Mouse (Mus musculus): ENCODE results near the gene Eif4a2. TPM values are rescaled to one million over a fixed set of nuclear protein-coding genes. Genes with fewer than 3 reads are reported as not detected.
A peak's percentile ranks its signal among the peaks of the same experiment; 100 is the strongest.
"Not testable (repeated sequence)": the region's sequence is repeated elsewhere in the genome, so short reads cannot be mapped to it uniquely, and the experiment has no call there.

Eif4a2 gene
- 100 to 1,000 TPM; 379 to 387 TPM for total RNA-seq (2021)

DNA sequence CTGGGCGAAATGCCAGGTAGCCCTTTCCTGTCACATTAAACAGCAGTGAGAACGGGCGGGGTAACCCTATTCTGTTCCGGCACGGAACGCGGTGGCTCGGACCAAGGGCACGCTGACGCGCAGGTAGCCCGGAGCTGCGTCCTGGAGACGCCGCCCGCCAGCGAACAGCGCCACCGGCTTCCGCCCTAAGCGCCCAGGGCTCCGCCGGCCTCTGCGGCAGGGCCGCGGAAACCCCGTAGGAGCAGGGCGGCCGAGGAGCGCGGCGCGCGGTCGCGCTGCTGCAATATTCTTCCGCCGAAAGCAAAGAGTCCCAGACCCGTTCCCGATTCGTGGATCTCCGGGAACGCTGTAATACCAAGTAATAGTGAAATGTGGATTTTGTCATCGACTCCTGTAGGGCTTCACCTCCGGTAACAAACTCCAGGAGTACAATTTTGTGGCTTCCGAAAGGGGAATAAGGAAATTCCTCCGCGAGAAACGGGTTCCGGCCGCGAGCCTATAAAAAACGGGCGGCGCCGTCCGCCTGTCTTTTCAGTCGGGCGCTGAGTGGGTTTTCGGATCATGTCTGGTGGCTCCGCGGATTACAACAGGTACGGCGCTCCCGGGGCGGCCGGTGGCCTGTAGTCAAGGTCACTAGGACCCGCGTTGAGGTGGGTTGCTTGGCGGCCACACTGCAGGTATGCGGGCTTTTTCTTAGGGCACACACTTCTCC is at the start of gene Eif4a2:
Gene Eif4a2, plus strand, starts transcription at position 214 of the 712 bp plus-strand sequence.
- DNase-seq: peak; percentile 93 to 98
- intact Hi-C loops (cut with DNase I): loop anchor here (1.0 to 5.0 kb wide), 3 partner anchors 20 to 840 kb away; partner anchors contain the start of genes Dnajb11, Rfc4, Tbccd1 and Tra2b

DNA sequence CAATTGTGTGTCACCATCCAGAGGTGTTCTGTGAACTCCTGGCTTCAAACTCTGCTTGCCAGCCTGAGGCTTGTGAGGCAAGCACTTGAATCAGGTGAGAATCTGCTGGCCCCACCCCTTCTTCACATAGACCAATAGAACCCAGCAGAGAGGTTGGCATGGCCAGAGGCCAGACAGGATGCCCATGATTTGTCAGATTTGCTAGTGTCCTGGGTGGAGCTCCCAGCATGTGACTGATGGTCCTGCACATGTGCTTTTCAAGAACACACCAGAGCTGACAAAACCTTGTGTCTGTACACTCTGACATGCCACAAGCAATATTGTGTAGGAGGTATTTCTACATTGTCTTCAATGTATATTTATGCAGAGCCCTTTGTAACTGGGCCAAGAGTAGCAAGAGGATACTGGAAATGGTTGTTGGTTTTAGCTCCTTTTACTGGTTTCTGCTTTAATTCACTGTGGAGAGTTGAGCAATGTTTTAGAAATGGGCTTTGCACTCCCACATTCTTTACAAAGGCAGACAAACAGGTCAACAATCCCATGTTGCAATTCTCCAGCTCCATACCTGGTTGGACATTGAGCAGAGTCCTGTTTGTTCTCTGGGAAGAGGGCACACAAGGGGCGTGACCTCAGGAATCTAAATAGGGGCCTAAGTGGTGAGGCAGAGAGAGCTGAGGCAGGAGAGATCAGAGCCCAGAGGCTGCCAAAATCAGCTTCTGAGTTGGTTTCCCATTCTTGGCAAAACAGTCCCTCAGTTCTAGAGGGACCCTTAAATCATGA is 49.4 kb upstream of the Eif4a2 start, which contains the start of gene Kng1:
Gene Kng1, plus strand, starts transcription at position 198 of the 780 bp plus-strand sequence.
- not testable (repeated sequence) for DNase-seq
- intact Hi-C loops (cut with DNase I): loop anchor here (2.0 kb wide), 1 partner anchor 31 kb away; no protein-coding TSS in a partner anchor

DNA sequence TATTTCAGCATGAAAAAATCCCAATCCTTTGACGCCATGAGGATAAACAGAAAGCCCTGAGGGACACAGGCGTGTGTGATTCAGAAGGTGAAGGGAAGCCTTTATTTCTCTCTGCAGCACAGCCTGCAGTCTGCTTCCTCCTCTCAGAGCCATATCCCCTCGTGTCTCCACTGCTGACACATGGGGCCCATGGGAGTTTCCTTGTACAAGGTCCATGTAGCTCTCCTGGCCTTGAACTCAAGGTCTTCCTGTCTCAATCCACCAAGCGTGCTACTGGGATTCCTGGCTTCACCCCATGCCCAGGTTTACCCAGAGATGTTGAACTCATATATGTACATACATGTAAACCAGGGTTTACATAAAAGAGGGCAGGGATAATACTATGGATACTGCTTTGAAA is 47.6 kb upstream of the Eif4a2 start:
- intact Hi-C loops (cut with DNase I): loop anchor here (2.0 kb wide), 1 partner anchor 33 kb away; no protein-coding TSS in a partner anchor
- not testable (repeated sequence) for DNase-seq

DNA sequence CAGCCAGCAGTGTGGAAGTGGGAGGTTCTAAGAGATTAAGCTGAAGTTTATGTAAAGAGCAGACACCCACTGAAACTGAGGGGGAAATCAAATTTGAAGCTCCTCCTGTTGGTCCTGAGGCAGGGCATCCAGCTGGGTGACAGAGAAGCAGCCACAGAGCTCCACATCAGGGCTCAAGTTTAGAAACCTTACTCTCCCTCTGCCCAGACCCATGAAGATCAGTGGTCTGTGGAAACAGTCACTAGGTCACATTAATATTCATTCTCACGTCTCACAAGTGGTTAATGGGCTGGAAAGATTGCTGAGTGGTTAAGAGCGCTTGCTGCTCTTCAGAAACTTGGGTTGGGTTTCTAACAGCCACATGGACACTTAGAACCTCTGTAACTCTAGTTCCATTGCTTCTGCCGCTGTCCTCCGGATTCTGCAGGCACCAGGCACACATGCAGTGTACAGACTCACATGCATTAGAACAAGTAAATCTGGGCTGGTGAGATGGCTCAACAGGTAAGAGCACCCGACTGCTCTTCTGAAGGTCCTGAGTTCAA is 46.4 kb upstream of the Eif4a2 start:
- DNase-seq; intact Hi-C loops (cut with DNase I): not testable (repeated sequence)

DNA sequence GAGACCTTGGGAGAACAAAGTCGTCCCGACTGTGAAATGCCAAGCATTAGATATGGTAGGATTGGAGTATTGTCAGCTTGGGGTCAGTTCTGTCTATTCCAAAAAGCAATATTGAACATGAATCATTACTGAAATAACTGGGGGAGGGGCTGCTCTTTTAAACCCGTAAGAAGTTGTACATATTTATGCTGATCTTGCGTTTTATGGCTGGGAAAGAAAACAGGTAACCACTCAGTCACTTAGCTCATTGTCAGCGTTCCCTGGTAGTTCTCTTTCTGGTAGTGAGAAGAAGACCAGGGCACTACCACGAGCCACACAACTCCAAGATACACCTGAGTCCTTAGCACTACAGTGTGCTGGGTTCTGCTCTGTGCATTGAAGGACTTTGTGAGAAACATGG is 29.7 kb upstream of the Eif4a2 start:
- DNase-seq; intact Hi-C loops (cut with DNase I): not testable (repeated sequence)

DNA sequence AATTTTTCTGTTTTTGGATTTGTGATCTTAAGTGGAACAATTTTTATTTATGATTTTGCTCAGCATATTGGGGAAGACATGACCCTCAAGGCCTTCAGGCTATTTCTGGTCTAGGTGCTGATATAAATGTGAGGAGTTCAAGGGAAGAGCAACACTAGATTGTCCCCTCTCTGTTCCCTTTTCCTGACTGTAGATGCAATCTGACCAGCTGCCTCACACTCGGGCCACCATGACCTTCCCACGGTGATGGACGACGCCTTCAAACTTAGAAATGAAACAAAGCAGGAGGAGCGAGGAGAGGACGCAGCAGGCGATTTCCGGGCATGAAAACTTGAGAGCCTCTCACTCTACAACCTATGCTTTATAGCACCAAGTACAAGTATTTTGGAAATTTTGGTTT is 20.1 kb upstream of the Eif4a2 start:
- intact Hi-C loops (cut with DNase I): loop anchor here (1.0 to 5.0 kb wide), 2 partner anchors 48 to 315 kb away; no protein-coding TSS in a partner anchor
- not testable (repeated sequence) for DNase-seq

DNA sequence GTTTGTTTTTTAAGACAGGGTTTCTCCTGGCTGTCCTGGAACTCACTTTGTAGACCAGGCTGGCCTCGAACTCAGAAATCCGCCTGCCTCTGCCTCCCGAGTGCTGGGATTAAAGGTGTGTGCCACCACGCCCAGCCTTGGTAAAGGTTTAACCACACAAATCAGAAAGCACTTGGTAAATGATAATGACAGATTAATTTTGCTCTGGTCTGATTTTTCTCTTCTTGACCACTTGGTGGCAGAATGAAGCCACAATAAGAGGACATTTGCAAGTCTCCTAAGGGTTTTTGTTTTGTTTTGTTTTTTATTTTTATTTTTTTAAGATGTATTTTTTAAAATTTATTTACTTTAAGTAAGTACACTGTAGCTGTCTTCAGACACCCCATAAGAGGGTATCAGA is 19.5 kb upstream of the Eif4a2 start:
- not testable (repeated sequence) for DNase-seq
- intact Hi-C loops (cut with DNase I): loop anchor here (1.0 to 5.0 kb wide), 2 partner anchors 48 to 315 kb away; no protein-coding TSS in a partner anchor

DNA sequence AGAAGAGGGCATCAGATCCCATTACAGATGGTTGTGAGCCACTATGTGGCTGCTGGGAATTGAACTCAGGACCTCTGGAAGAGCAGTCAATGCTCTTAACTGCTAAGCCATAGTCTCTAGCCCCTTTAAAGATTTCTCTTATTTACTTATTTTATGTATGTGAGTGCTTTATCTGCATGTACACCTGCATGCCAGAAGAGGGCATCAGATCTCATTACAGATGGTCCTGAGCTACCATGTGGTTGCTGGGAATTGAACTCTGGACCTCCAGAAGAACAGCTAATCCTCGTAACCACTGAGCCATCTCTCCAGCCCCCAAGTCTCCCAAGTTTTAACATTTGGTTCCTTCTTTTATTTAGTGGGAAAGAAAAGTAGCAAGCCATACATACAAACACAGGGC is 18.8 kb upstream of the Eif4a2 start:
- intact Hi-C loops (cut with DNase I): loop anchor here (5.0 kb wide), 1 partner anchor 314 kb away; no protein-coding TSS in a partner anchor
- DNase-seq: not testable (repeated sequence)

DNA sequence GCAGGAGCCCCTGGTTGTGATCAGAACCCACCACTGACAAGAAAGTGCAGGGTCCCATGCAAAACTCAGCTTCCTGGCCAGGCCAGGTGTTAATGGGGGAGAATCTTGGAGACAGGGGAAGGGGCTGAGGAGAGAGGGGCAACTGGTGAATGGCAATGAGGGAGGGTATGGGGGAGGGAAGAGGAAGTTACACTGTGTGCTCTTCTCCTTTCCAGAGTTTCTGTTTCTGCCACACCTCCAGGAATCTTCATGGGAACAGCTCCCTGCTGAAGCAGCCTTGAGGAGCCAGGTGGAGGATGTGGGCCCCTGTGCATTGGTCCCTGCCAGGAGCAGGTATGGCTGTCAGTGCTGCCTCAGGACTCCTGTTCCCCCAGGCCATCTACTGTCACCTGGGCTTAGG is 15.9 kb upstream of the Eif4a2 start:
- intact Hi-C loops (cut with DNase I): not testable (repeated sequence)

DNA sequence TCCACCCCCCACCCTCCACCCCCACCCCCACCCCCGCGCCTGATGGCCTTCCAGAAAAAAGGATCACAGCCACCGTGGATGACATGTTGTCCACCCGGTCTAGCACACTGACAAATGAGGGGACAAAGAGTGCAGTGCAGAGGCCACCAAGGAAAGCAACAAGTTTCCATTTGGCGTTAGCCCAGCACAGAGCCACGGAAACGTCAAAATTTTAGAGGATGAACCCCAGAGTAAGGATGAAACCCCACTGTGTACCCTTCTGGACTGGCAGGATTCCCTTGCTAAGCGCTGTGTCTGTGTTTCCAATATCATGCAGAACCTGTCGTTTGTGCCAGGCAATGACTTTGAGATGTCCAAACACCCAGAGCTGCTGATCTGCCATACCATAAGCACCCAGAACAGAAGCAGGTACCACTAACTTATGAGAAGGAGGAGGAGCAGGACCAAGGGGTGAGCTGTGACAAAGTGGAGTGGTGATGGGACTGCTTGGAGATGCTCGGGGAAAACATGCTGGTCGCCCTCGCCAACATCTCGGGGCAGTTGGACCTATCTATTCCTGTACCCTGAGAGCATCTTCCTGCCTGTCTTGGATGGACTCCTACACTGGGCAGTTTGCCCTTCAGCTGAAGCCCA is 13.8 kb upstream of the Eif4a2 start:
- intact Hi-C loops (cut with DNase I): no loop called here

More for the DNA sequence above, 15.9 kb upstream of the Eif4a2 start:
- not testable (repeated sequence) for DNase-seq

DNA sequence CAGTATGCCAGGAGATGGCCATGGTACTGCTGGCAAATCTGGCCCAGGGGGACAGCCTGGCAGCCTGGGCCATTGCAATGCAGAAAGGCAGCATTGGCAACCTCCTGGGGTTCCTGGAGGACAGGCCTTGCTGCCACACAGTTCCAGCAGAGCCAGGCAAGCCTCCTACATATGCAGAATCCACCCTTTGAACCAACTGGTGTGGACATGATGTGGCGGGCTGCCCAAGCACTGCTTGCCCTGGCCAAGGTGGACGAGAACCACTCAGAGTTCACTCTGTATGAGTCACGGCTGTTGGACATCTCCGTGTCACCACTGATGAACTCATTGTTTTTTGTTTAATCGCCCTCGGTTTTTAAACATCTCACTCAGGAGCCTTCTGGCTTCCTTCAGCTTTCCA is 13.1 kb upstream of the Eif4a2 start:
- DNase-seq: no peak
- intact Hi-C loops (cut with DNase I): no loop called here

More for the DNA sequence above, 13.8 kb upstream of the Eif4a2 start:
- DNase-seq: no peak

DNA sequence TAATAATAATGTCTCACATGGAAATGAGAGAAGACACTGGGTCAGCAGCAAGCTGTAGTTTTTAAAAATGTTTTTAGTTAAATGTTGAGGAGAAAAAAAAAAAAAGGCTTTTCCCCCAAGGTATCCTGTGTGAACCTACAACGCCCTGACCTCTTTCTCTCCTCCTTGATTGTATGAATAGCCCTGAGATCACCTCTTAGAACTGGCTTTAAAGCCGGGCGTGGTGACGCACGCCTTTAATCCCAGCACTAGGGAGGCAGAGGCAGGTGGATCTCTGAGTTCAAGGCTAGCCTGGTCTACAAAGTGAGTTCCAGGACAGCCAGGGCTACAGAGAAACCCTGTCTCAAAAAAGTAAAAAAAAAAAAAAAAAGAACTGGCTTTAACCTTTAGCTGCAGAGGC is 11.7 kb upstream of the Eif4a2 start:
- DNase-seq; intact Hi-C loops (cut with DNase I): not testable (repeated sequence)

DNA sequence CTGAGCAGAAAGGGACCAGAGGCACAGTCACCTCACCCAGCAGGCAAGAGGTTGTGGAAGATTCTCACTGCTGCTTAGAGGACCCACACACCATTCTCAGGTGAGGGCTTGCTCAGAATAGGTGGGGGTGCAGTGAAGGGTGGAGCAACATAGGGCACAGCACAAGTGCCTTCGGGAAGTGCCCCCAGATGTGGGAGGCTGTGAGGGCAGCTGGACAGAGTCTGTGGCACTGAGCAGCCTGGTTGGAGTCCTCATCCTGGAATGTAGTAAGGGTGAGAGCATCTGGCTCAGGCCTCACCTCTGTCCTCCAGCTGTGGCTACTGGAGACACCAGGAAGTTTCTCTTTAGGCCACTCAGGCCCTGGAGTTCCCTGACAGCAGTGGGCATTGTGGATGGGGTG is 10.4 kb upstream of the Eif4a2 start:
- DNase-seq; intact Hi-C loops (cut with DNase I): not testable (repeated sequence)

DNA sequence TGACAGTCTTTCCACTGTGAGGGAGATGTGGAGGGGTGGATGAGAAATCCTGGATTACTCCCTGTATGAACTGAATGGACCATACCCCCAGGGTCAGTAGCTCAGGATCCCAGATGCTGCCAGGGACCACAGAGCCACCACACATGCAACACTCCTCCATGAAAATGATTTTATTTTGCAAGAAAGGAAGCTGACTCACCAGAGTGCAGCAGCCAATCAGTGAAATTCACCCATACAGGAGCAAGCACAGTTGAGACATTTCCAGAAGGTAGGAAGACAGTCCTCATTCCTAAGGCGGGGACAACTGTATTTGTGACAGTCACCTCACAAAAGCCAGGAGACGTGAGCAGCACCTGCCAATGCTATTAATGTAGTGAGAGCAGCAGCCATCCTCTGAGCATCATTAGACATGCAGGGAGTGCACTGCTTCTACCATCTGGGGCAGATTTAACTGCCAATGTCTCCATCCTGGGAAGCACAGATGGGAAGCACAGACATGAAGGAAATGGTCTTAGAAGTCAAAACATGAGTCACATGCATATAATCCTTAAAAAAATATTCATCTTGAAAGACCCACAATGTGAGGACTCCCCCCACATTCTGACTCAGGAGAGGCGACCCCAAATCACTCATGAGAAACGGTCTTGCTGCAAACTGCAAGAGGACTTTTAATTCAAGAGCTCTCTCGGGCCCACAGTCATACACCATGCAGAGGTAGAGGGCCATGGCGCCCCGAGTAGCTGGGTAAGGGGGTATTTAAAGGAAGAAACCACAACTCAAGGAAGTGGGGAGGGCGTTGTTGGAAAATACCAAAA is 9.7 kb upstream of the Eif4a2 start:
- intact Hi-C loops (cut with DNase I): not testable (repeated sequence)

DNA sequence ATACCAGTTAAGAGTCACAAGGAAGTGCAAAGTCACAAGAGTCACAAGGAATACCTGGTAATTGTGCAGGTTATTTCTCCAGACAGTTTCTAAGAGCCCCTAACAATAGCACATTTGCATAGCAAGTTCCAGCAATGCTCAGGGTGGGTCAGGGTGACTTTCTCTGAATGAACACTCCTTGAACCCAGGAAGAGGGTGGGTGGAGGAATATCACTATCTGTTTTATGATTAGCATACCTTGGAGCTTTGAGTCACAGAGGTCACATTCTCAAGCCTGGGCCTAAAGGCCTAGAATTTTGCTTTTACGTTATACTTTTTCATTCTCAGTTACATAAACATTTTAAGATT is 9.2 kb upstream of the Eif4a2 start:
- intact Hi-C loops (cut with DNase I): not testable (repeated sequence)

More for the DNA sequence above, 9.7 kb upstream of the Eif4a2 start:
- not testable (repeated sequence) for DNase-seq

DNA sequence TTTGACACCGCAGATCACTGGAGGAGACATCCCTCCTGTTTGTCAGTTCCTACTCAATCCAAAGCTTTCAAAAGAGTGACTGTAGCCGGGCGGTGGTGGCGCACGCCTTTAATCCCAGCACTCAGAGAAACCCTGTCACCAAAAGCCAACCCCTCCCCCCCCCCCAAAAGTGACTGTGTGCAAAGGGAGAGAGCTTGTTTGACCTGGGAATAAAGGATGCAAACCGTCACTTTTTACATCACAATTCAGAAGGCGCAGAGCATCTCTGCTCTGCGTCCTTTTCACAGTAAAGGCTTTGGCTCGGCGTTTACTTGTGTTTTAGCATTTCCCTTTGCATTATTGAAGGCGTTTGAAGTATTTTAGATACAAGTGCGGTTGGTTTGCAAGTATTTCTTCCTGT is 7.6 kb upstream of the Eif4a2 start:
- DNase-seq: no peak
- intact Hi-C loops (cut with DNase I): no loop called here

More for the DNA sequence above, 9.2 kb upstream of the Eif4a2 start:
- not testable (repeated sequence) for DNase-seq

DNA sequence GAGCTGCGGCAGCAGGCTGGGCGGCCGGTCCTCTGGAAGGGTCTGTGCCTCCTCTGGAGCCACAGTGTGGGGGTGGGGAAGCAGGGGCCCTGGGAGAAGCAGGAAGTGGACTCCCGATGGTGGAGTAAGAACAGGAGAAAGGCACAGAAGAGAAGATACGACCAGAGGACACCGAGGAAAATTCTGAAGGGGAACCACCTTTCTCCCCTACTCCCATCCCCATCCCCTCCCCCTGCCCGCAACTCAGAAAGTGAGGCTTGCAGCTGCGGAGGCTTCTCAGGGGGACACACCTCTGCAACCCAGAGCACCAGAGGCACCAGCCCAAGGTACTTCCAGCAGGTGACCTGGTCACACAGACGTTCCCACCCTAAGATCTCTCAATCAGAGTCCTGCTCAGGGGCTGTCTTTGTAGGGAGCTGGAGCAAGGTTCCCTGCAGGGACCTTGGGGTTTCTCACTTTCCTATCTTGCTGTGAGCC is 7.1 kb upstream of the Eif4a2 start:
- DNase-seq: peak in 1 of 2 experiments; percentile 23
- intact Hi-C loops (cut with DNase I): no loop called here

DNA sequence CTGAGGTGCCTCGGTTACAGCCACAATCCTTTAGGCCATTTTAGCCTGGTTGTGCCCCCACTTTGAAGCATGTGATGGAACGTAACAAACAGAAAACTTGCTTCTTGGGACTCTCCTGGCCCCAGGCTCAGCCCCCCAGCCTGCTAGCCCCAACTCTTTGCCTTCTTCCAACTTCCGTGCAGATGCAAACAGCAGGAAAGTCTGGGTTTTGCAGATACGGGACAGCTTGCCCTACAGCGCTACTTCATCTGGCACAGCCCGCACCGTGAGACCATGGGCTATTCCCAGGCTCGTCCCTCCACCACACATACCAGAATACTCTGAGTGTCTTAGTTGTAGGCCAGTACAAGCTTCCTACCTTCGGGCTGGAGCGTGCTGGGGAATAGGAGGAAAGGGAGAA is 6.6 kb upstream of the Eif4a2 start:
- DNase-seq: no peak
- intact Hi-C loops (cut with DNase I): no loop called here

DNA sequence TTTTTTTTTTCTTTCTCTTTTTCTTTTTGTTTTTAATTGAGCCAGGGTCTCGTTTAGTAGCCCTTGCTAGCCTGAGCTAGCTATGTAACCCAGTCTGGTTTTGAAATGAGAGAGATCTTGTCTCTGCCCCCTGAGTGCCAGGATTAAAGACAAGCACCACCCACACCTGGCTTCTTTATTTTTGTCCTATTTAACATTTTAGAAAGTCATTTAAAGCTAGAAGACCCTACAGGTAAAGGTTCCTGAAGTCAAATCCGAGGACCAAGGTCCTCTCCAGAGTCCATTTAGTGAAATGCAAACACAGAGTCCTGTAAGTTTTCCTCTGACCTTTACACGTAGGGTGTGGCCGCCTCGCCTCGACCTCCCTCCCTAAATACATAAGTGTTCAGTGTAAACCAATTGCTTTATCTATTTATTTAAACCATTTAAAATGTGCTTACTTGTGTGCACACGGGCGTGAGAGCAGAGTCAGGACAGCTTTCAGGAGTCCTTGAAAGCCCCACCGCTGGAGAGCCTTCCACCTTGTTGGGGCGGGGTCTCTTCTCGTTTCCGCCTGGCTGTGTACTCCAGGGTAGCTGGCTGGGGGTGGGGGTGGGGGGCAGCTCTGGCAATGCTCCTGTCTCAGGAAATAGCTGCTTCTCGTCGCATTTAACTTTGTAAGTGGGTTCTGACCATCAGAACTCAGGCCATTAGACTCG is 4.8 kb upstream of the Eif4a2 start:
- DNase-seq: no peak
- intact Hi-C loops (cut with DNase I): no loop called here
